Mouse (Mus musculus): ENCODE data around the gene Dlg4. TPM values are rescaled to one million over a fixed set of nuclear protein-coding genes. Genes with fewer than 3 reads are reported as not detected.
"Not testable (repeated sequence)": the region's sequence is repeated elsewhere in the genome, so short reads cannot be mapped to it uniquely, and the experiment has no call there.

The Dlg4 gene
- total and polyA plus RNA-seq, 2 experiments from 2014 or later, result 18.1 to 269 TPM

GRCm38 (mm10) chr11:70063053-70063452 lies 46.3 kb downstream of the Dlg4 start:
- Histone ChIP-seq H3K4me1 (ENCODE audit: insufficient read depth, low read length) (no peaks in the 10 kb centered on the region), H3K36me3 (ENCODE audit: insufficient read depth, low read length) (no peaks in the 10 kb centered on the region), H3K27ac (ENCODE audit: low read depth, low read length) (no peak overlapping the region), H3K27me3 (ENCODE audit: insufficient read depth, low read length) (no peaks in the 10 kb centered on the region), H3K4me2 (ENCODE audit: low read depth, low read length, poor library complexity, severe bottlenecking) (no peak overlapping the region), H3K9ac (replicated peaks; ENCODE audit: low read length, poor library complexity, severe bottlenecking) (no peak overlapping the region), H3K9me3 (ENCODE audit: low read length) (no peaks in the 10 kb centered on the region), H3K4me3 (ENCODE audit: low read depth, low read length) (no peak overlapping the region)
- no peak; the same call in 1 of the 2 replicates for TF ChIP-seq CTCF (IDR thresholded peaks at IDR 0.05)
- 69% methylated on average over 3 of the region's 3 CpGs for WGBS
- no peak for DNase-seq (ENCODE audit: low spot score)
- ATAC-seq (ENCODE audit: low FRiP score), result no peak

DNA sequence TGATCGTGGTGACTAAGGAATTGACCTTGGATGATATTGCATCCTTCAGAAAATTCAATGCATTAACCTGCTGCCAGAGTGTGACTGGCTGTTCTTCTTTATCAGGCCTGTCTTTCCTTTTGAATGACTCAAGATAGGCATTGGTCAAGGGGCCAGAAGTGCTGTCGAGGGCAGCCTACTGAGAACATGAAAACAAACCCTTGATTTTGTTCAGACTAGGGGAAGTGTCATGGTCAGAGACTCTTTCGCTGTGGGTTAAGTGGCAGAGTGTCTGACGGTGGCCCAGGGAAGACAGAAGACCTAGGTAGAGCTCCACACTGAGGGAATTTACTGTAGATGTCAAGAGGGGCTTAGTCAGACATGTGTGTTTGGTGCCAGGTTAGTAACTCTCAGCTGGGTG lies 50.0 kb downstream of the Dlg4 start:
- H3K9ac ChIP-seq (replicated peaks; ENCODE audit: low read length, poor library complexity, severe bottlenecking), result no peak overlapping the region
- DNase-seq (ENCODE audit: low spot score), result no peak
- no peak overlapping the region for H3K4me3 ChIP-seq (ENCODE audit: low read depth, low read length)
- H3K27ac ChIP-seq (ENCODE audit: low read depth, low read length), result no peak overlapping the region
- H3K27me3 ChIP-seq (ENCODE audit: insufficient read depth, low read length), result no peaks in the 10 kb centered on the region
- H3K4me2 ChIP-seq (ENCODE audit: low read depth, low read length, poor library complexity, severe bottlenecking), result no peak overlapping the region
- H3K4me1 ChIP-seq (ENCODE audit: insufficient read depth, low read length), result no peaks in the 10 kb centered on the region
- TF ChIP-seq CTCF (IDR thresholded peaks at IDR 0.05), result no peak
- no peak for ATAC-seq (ENCODE audit: low FRiP score)
- 76% methylated on average over 4 of the region's 4 CpGs for WGBS
- no peaks in the 10 kb centered on the region for H3K9me3 ChIP-seq (ENCODE audit: low read length)
- H3K36me3 ChIP-seq (ENCODE audit: insufficient read depth, low read length), result no peaks in the 10 kb centered on the region

DNA sequence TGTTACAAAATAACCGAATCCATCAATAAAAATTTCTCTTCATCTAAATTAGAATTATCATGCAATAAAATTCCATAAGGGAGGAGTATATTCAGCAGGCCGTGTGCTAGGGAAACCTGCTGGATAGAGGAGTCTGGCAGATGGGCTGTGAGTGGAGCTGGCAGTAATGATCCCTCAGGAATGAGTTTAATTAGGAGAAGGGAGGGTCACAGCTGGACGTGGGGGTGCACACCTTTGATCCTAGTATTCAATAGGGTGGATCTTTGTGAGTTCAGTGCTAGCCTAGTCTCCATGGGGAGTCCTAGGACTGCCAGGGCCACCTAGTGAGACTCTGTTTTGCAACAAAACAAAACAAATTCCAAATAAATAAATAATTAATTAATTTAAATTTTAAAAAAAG lies 51.5 kb downstream of the Dlg4 start:
- no peak for TF ChIP-seq CTCF (IDR thresholded peaks at IDR 0.05)
- no peak overlapping the region for H3K4me2 ChIP-seq (ENCODE audit: low read depth, low read length, poor library complexity, severe bottlenecking)
- no peak overlapping the region for H3K9ac ChIP-seq (replicated peaks; ENCODE audit: low read length, poor library complexity, severe bottlenecking)
- H3K36me3 ChIP-seq (ENCODE audit: insufficient read depth, low read length), result no peaks in the 10 kb centered on the region
- no peaks in the 10 kb centered on the region for H3K9me3 ChIP-seq (ENCODE audit: low read length)
- no peak overlapping the region for H3K4me3 ChIP-seq (ENCODE audit: low read depth, low read length)
- DNase-seq (ENCODE audit: low spot score) (no peak), ATAC-seq (ENCODE audit: low FRiP score) (no peak)
- H3K27ac ChIP-seq (ENCODE audit: low read depth, low read length), result no peak overlapping the region
- H3K4me1 ChIP-seq (ENCODE audit: insufficient read depth, low read length), result no peaks in the 10 kb centered on the region
- 30% methylated on average over 3 of the region's 3 CpGs for WGBS
- no peaks in the 10 kb centered on the region for H3K27me3 ChIP-seq (ENCODE audit: insufficient read depth, low read length)

DNA sequence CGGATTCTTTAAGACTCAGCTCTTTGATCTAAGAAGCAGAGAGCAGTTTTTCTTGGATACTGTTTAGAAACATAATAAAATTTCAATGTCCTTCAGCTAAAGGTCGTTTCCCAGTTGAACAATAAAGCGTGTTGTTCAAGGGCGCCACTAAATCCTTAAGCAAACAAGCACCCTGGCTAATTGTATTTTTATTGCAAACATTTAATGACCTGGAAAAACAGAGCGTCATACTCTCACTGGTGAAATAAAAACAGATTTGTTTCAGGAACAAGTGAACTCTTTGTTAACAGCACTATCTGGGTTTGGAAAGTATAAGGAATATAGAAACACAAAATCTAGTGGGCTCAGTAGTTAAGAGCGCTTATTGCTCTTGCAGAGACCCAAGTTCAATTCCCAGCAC lies 53.3 kb downstream of the Dlg4 start:
- ATAC-seq (ENCODE audit: low FRiP score), result no peak
- H3K27me3 ChIP-seq (ENCODE audit: insufficient read depth, low read length), result no peaks in the 10 kb centered on the region
- no peaks in the 10 kb centered on the region for H3K9me3 ChIP-seq (ENCODE audit: low read length)
- no peak overlapping the region for H3K4me2 ChIP-seq (ENCODE audit: low read depth, low read length, poor library complexity, severe bottlenecking)
- no peaks in the 10 kb centered on the region for H3K36me3 ChIP-seq (ENCODE audit: insufficient read depth, low read length)
- no peaks in the 10 kb centered on the region for H3K4me1 ChIP-seq (ENCODE audit: insufficient read depth, low read length)
- H3K9ac ChIP-seq (replicated peaks; ENCODE audit: low read length, poor library complexity, severe bottlenecking), result no peak overlapping the region
- no peak for TF ChIP-seq CTCF (IDR thresholded peaks at IDR 0.05)
- DNase-seq (ENCODE audit: low spot score), result no peak
- no peak overlapping the region for H3K4me3 ChIP-seq (ENCODE audit: low read depth, low read length)
- 77% methylated on average over 6 of the region's 6 CpGs for WGBS
- H3K27ac ChIP-seq (ENCODE audit: low read depth, low read length), result no peak overlapping the region

DNA sequence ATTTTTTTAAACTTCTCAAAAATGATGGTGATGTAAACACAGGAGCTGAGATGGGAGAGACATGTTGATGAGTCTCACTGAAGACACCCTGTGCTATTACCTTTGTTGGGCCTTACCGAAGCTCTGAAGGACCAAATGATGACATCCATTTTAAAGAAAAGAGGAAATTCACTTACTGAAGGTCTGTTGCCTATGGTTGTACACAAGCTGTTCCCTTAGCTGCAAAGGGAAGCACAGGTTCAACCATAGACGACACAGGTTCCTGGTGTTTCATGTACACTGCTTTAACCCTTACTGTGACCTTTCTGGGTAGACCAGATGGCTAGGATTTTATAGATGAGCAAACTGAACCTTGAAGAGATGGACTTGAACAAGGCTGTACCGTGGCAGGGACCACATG lies 53.9 kb downstream of the Dlg4 start:
- not testable (repeated sequence) for H3K27ac ChIP-seq (ENCODE audit: low read depth, low read length); H3K4me2 ChIP-seq (ENCODE audit: low read depth, low read length, poor library complexity, severe bottlenecking); H3K9ac ChIP-seq (replicated peaks; ENCODE audit: low read length, poor library complexity, severe bottlenecking); H3K27me3 ChIP-seq (ENCODE audit: insufficient read depth, low read length); H3K36me3 ChIP-seq (ENCODE audit: insufficient read depth, low read length); H3K9me3 ChIP-seq (ENCODE audit: low read length); H3K4me1 ChIP-seq (ENCODE audit: insufficient read depth, low read length); H3K4me3 ChIP-seq (ENCODE audit: low read depth, low read length); ATAC-seq (ENCODE audit: low FRiP score); DNase-seq (ENCODE audit: low spot score)
- 85% methylated on average over 3 of the region's 3 CpGs for WGBS

GRCm38 (mm10) chr11:70074379-70075071 lies 57.8 kb downstream of the Dlg4 start:
- H3K27me3 ChIP-seq (ENCODE audit: insufficient read depth, low read length), result no peaks in the 10 kb centered on the region
- peak; percentile 92 for TF ChIP-seq CTCF (IDR thresholded peaks at IDR 0.05)
- WGBS, result 36% methylated on average over 17 of the region's 17 CpGs
- DNase-seq (ENCODE audit: low spot score) (peak; percentile 85), ATAC-seq (ENCODE audit: low FRiP score) (no peak)
- H3K4me1 ChIP-seq (ENCODE audit: insufficient read depth, low read length), result no peaks in the 10 kb centered on the region
- H3K4me2 ChIP-seq (ENCODE audit: low read depth, low read length, poor library complexity, severe bottlenecking), result no peak overlapping the region
- H3K4me3 ChIP-seq (ENCODE audit: low read depth, low read length), result no peak overlapping the region
- no peaks in the 10 kb centered on the region for H3K36me3 ChIP-seq (ENCODE audit: insufficient read depth, low read length)
- H3K9me3 ChIP-seq (ENCODE audit: low read length), result no peaks in the 10 kb centered on the region
- no peak overlapping the region for H3K27ac ChIP-seq (ENCODE audit: low read depth, low read length)
- H3K9ac ChIP-seq (replicated peaks; ENCODE audit: low read length, poor library complexity, severe bottlenecking), result no peak overlapping the region

Measured in midbrain, postnatal 0 days (tissue).